Mouse (Mus musculus) common myeloid progenitor, adult 5-6 weeks (primary cell): ENCODE data around the gene Intu. TPM values are rescaled to one million over a fixed set of nuclear protein-coding genes. Genes with fewer than 3 reads are reported as not detected.

Experiments used
- ATAC-seq: replicated peaks from 2 replicates; pipeline ENCODE4 v1.8.0; 2016; ENCODE audit warnings: low read depth, mild to moderate bottlenecking, moderate TSS enrichment, inconsistent platforms; ENCODE audit not compliant: poor library complexity, severe bottlenecking
- total RNA-seq: library from RNA; stranded (forward); fragments of 200-1000, 187-1606 nt; gene quantifications from 2 replicates; pipeline ENCODE4 v1.2.3, GENCODE M21; 2017

Gene Intu
- total RNA-seq, 1 experiment from 2014 or later: 2.5 TPM

DNA sequence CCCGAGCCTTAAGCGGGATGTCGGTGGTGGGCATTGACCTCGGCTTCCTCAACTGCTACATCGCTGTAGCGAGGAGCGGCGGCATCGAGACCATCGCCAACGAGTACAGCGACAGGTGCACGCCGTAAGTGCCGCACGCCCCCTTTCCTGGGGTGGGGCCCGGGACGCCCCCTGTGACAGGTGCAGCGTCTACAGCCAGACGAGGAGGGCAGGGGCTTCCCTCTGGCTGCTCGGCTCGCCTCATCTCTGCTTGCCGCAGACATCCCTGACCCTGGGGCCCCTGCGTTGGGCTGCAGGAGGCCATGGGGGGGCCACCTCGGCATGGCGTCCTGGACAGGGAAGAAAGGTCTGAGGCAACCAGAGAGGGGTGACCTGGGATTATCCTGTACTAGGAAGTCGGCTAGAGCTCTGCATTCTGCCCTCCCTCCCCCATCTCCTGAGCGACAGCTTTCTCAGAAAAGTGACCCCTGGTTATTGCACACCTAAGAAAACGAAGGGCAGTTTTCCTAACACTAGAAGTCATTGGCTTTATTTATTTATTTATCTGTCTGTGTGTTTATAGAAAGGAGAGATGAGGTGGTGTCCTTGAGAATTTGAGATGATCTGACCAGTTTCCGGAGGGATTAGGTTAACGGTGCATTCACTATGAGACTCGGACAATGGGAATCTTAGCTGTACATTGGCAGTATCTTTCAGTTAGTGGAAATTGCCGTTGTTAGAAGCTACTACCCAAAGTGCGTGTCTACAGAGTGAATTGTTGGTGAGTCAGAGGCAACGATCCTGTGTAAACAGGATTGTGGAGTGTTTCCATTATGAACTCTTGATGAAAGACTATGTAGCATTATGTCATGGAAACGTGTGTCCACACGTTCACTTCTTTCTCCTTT lies 214.8 kb downstream of the Intu start:
- ATAC-seq: peak; percentile 45

Other genes with a start within 250 kb of the Intu start
- not detected in 2 replicates for gene Slc25a31, start 177.6 kb downstream of the Intu start, total RNA-seq
- 47.0 and 94.6 TPM in 2 replicates for gene Hspa4l, start 213.2 kb downstream of the Intu start, total RNA-seq